27 mouse cellular contexts compared by ENCODE assay signal in the genomic region with DNA sequence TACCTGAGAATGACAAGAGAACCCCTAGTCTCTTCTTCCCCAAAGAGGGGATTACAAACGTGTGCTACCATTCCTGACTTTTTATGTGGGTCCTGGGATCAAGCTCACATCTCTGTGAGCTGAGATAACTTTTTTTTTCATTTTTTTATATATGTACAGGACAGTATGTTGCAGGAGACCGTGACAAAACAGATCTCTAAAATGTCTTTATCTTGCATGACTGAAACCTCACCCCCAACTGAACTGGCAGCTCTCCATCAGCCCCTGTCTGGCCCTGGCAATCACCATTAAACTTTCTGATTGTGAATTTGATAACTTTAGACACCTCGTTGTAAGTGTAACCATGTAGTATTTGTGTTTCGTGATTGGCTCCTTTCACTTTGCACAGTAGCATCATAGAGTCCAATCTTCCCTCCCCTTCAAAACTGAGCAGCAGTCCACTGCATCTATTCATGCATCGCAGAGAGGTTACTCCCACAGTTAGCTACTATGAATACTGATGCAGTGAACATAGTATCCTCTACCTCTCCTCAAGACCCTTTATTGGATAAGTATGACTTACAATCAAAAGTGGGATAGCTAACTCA. TPM values are rescaled to one million over a fixed set of nuclear protein-coding genes. Genes with fewer than 3 reads are reported as not detected.
DNase-seq lines count a peak whose midpoint lies in the region; ATAC-seq and TF ChIP-seq lines count a peak whose summit lies in the region.
"Had no signal": no experiment of that assay in that cellular context is flagged by ENCODE, and none has a peak within 500 bp of the region (broad histone marks: within the 10 kb centered on the region; RNA-seq: fewer than 3 reads in every experiment).

No protein-coding gene starts in this region.

- H3K4me3 ChIP-seq in liver, postnatal 0 days (ENCODE audit: low read depth, low read length), result no peak overlapping the region
- H3K4me3 ChIP-seq in liver, embryonic 11.5 days (ENCODE audit: low read depth, low read length), result no peak overlapping the region
- H3K4me3 ChIP-seq in MEL (ENCODE audit: control insufficient read depth in 1 of 2, insufficient read depth in 1 of 2, low read depth in 2 of 2, low read length in 2 of 2), result no peak overlapping the region
- no peak overlapping the region for H3K4me3 ChIP-seq in midbrain, embryonic 16.5 days (ENCODE audit: low read depth, low read length)
- H3K4me3 ChIP-seq: embryonic facial prominence, embryonic 10.5 days; embryonic facial prominence, embryonic 13.5 days; erythroblast, embryonic 14.5 days; forebrain, embryonic 12.5 days; forebrain, embryonic 15.5 days; heart, adult 2 months; heart, embryonic 10.5 days; heart, embryonic 13.5 days; hindbrain, embryonic 12.5 days; intestine, embryonic 15.5 days had no signal

- no peak for TF ChIP-seq POLR2A in MEL (IDR thresholded peaks at IDR 0.05; ENCODE audit: control insufficient read depth in 1 of 2, insufficient read depth in 1 of 2, low read depth in 1 of 2, low read length in 2 of 2, poor library complexity in 1 of 2)

- WGBS in liver, postnatal 0 days (ENCODE audit: insufficient replicate concordance), result 53% methylated on average over 5 of the region's 5 CpGs
- 75% methylated on average over 5 of the region's 5 CpGs for WGBS in liver, embryonic 11.5 days
- WGBS in midbrain, embryonic 16.5 days, result 80% methylated on average over 5 of the region's 5 CpGs

- H3K9me3 ChIP-seq in liver, postnatal 0 days (ENCODE audit: low read length), result no peaks in the 10 kb centered on the region
- no peaks in the 10 kb centered on the region for H3K9me3 ChIP-seq in liver, embryonic 11.5 days (ENCODE audit: control insufficient read depth, low read length)
- no peaks in the 10 kb centered on the region for H3K9me3 ChIP-seq in MEL (replicated peaks; ENCODE audit: insufficient read depth, low read length)
- no peaks in the 10 kb centered on the region for H3K9me3 ChIP-seq in midbrain, embryonic 16.5 days (replicated peaks; ENCODE audit: control insufficient read depth, low read length, poor library complexity, severe bottlenecking)
- H3K9me3 ChIP-seq: embryonic facial prominence, embryonic 10.5 days; embryonic facial prominence, embryonic 13.5 days; forebrain, embryonic 12.5 days; forebrain, embryonic 15.5 days; heart, embryonic 10.5 days; heart, embryonic 13.5 days; hindbrain, embryonic 12.5 days; intestine, embryonic 15.5 days had no signal

- no peaks in the 10 kb centered on the region for H3K27me3 ChIP-seq in liver, postnatal 0 days (ENCODE audit: insufficient read depth, low read length)
- H3K27me3 ChIP-seq in liver, embryonic 11.5 days (replicated peaks; ENCODE audit: control insufficient read depth, insufficient read depth, low read length), result no peaks in the 10 kb centered on the region
- H3K27me3 ChIP-seq in MEL (ENCODE audit: control insufficient read depth in 1 of 2, insufficient read depth in 2 of 2, low read length in 2 of 2), result no peaks in the 10 kb centered on the region; a peak in 1 of 4 replicates
- H3K27me3 ChIP-seq in midbrain, embryonic 16.5 days (ENCODE audit: control insufficient read depth, insufficient read depth, low read depth, low read length), result no peaks in the 10 kb centered on the region
- H3K27me3 ChIP-seq: embryonic facial prominence, embryonic 13.5 days; forebrain, embryonic 12.5 days; forebrain, embryonic 15.5 days; heart, embryonic 13.5 days; hindbrain, embryonic 12.5 days; intestine, embryonic 15.5 days had no signal

- no peaks in the 10 kb centered on the region for H3K36me3 ChIP-seq in liver, postnatal 0 days (replicated peaks; ENCODE audit: insufficient read depth, low read length)
- no peaks in the 10 kb centered on the region for H3K36me3 ChIP-seq in liver, embryonic 11.5 days (ENCODE audit: control insufficient read depth, insufficient read depth, low read length)
- peaks cover 0 to 6% of the 10 kb centered on the region in 2 experiments; a peak in 2 of 4 replicates for H3K36me3 ChIP-seq in MEL (ENCODE audit: control insufficient read depth in 1 of 2, insufficient read depth in 2 of 2, low read length in 2 of 2)
- H3K36me3 ChIP-seq in midbrain, embryonic 16.5 days (ENCODE audit: control insufficient read depth, insufficient read depth, low read length), result no peaks in the 10 kb centered on the region
- H3K36me3 ChIP-seq: embryonic facial prominence, embryonic 10.5 days; embryonic facial prominence, embryonic 13.5 days; forebrain, embryonic 12.5 days; forebrain, embryonic 15.5 days; heart, embryonic 10.5 days; heart, embryonic 13.5 days; hindbrain, embryonic 12.5 days; intestine, embryonic 15.5 days had no signal

- H3K79me2 ChIP-seq in MEL (ENCODE audit: control insufficient read depth, insufficient read depth, low read length, poor library complexity), result no peaks in the 10 kb centered on the region

- H3K27ac ChIP-seq in liver, postnatal 0 days (ENCODE audit: low read depth), result no peak overlapping the region
- no peak overlapping the region for H3K27ac ChIP-seq in liver, embryonic 11.5 days (ENCODE audit: low read depth, low read length)
- H3K27ac ChIP-seq in MEL (ENCODE audit: control insufficient read depth, low read depth, low read length), result no peak overlapping the region
- H3K27ac ChIP-seq in midbrain, embryonic 16.5 days (ENCODE audit: low read length), result no peak overlapping the region
- H3K27ac ChIP-seq: embryonic facial prominence, embryonic 10.5 days; embryonic facial prominence, embryonic 13.5 days; forebrain, embryonic 12.5 days; forebrain, embryonic 15.5 days; heart, embryonic 10.5 days; heart, embryonic 13.5 days; hindbrain, embryonic 12.5 days; intestine, embryonic 15.5 days had no signal

- ATAC-seq in liver, postnatal 0 days, result no peak
- no peak for ATAC-seq in liver, embryonic 11.5 days (replicated peaks; ENCODE audit: low FRiP score)
- ATAC-seq in megakaryocyte-erythroid progenitor cell, adult 5-6 weeks (replicated peaks; ENCODE audit: low FRiP score, low TSS enrichment, poor library complexity, severe bottlenecking), result peak; percentile 83
- ATAC-seq in midbrain, embryonic 16.5 days, result no peak
- ATAC-seq: activated CD4-positive, CD25-positive, alpha-beta regulatory T cell, adult 4 months; CD4-positive, CD25-positive, alpha-beta regulatory T cell, adult 4 months; forebrain, embryonic 15.5 days; hindbrain, embryonic 16.5 days; intestine, embryonic 15.5 days had no signal

- DNase-seq in liver, postnatal 0 days, result no peak
- no peak for DNase-seq in liver, embryonic 11.5 days (ENCODE audit: low spot score)
- DNase-seq in MEL (ENCODE audit: low read depth, low spot score), result peak; percentile 38
- no peak for DNase-seq in Muller cell, postnatal 12 days (ENCODE audit: inconsistent ontology term)
- DNase-seq: adrenal gland, adult 8-10 months; adrenal gland, postnatal 25 days; cerebellum, adult 11-12 months; cerebellum, adult 8-10 months; cerebellum, postnatal 10 days; embryo, embryonic 11 days; gastrocnemius, postnatal 25 days; heart, adult 2 months; heart, postnatal 14 days had no signal

- no peak for TF ChIP-seq CTCF in liver, postnatal 0 days (IDR thresholded peaks at IDR 0.05; ENCODE audit: low read depth)
- TF ChIP-seq CTCF in MEL (IDR thresholded peaks at IDR 0.05 in 2 of 3, conservative IDR thresholded peaks at IDR 0.05 in 1 of 3; ENCODE audit: control insufficient read depth in 1 of 3, insufficient read depth in 1 of 3, low read depth in 2 of 3, low read length in 3 of 3, poor library complexity in 1 of 3, severe bottlenecking in 1 of 3), result no peak

- TF ChIP-seq RAD21 in MEL (IDR thresholded peaks at IDR 0.05; ENCODE audit: low read depth, low read length), result no peak

- no peaks in the 10 kb centered on the region for H3K4me1 ChIP-seq in liver, postnatal 0 days (ENCODE audit: insufficient read depth)
- no peaks in the 10 kb centered on the region; the same call in 1 of the 2 replicates for H3K4me1 ChIP-seq in liver, embryonic 11.5 days (replicated peaks; ENCODE audit: control insufficient read depth, insufficient read depth, low read length)
- H3K4me1 ChIP-seq in MEL (ENCODE audit: control insufficient read depth in 1 of 2, insufficient read depth in 2 of 2, low read length in 2 of 2), result peaks cover 0 to 3% of the 10 kb centered on the region in 2 experiments; a peak in 3 of 4 replicates
- H3K4me1 ChIP-seq in midbrain, embryonic 16.5 days (ENCODE audit: control insufficient read depth, insufficient read depth, low read length), result no peaks in the 10 kb centered on the region
- H3K4me1 ChIP-seq: embryonic facial prominence, embryonic 10.5 days; embryonic facial prominence, embryonic 13.5 days; forebrain, embryonic 12.5 days; forebrain, embryonic 15.5 days; hindbrain, embryonic 12.5 days; intestine, embryonic 15.5 days had no signal

- TF ChIP-seq EP300 in liver, postnatal 0 days (IDR thresholded peaks at IDR 0.05; ENCODE audit: low read depth), result peak; percentile 83
- peak; percentile 64 to 80 for TF ChIP-seq EP300 in MEL (IDR thresholded peaks at IDR 0.05; ENCODE audit: low read depth in 1 of 2, low read length in 2 of 2)

- no peak overlapping the region for H3K9ac ChIP-seq in liver, postnatal 0 days (replicated peaks)
- no peak overlapping the region for H3K9ac ChIP-seq in liver, embryonic 11.5 days (ENCODE audit: low read depth, low read length)
- no peak overlapping the region for H3K9ac ChIP-seq in MEL (ENCODE audit: control insufficient read depth, low read depth, low read length, poor library complexity, severe bottlenecking)
- H3K9ac ChIP-seq in midbrain, embryonic 16.5 days (ENCODE audit: low read depth, low read length), result no peak overlapping the region
- H3K9ac ChIP-seq: embryonic facial prominence, embryonic 13.5 days; forebrain, embryonic 12.5 days; forebrain, embryonic 15.5 days; heart, embryonic 13.5 days; hindbrain, embryonic 12.5 days; intestine, embryonic 15.5 days had no signal

- no peak overlapping the region for H3K4me2 ChIP-seq in liver, postnatal 0 days (ENCODE audit: low read depth, low read length)
- H3K4me2 ChIP-seq in liver, embryonic 11.5 days, result no peak overlapping the region
- no peak overlapping the region for H3K4me2 ChIP-seq in midbrain, embryonic 16.5 days (ENCODE audit: low read length)
- H3K4me2 ChIP-seq: embryonic facial prominence, embryonic 13.5 days; forebrain, embryonic 12.5 days; forebrain, embryonic 15.5 days; heart, embryonic 13.5 days; hindbrain, embryonic 12.5 days; intestine, embryonic 15.5 days had no signal

TF ChIP-seq in MEL, 35 proteins besides CTCF, POLR2A, EP300 and RAD21 (continues in another document):
- TF ChIP-seq ELF1 (IDR thresholded peaks at IDR 0.05; ENCODE audit: low read depth, low read length) (no peak), KAT2A (conservative IDR thresholded peaks at IDR 0.05; ENCODE audit: low read depth, low read length) (no peak)

RNA-seq across cellular contexts. Expression of a gene that starts 17.5 kb away (rescaled TPM):
- 6.1 and 6.9 TPM in 2 replicates for polyA plus RNA-seq in liver, postnatal 0 days (2015; fragmentation: Nextera tagmentation; extraction: Ambion mirVana)
- polyA plus RNA-seq in liver, embryonic 11.5 days (2014; fragmentation: Nextera tagmentation; extraction: Ambion mirVana), result 13.2 and 14.5 TPM in 2 replicates
- not detected in 2 replicates for total RNA-seq in MEL (2012; rRNA removed)
- under 1 TPM in 1 of 2 experiments, not detected in 1; 0.36 TPM for polyA plus RNA-seq in MEL (2012; ENCODE audit: insufficient read depth in 1 of 2, insufficient read length in 2 of 2, low read depth in 1 of 2, low replicate concordance in 2 of 2, missing spikeins in 1 of 2)
- total RNA-seq in megakaryocyte-erythroid progenitor cell, adult 5-6 weeks (2014; fragmentation: Nextera tagmentation), result 1.0 and 4.6 TPM in 2 replicates
- total RNA-seq in megakaryocyte-erythroid progenitor cell, adult 5-6 weeks (2017), result 6.0 and 8.3 TPM in 2 replicates
- 74.0 and 82.4 TPM in 2 replicates for polyA plus RNA-seq in midbrain, embryonic 16.5 days (2015; fragmentation: Nextera tagmentation; extraction: Ambion mirVana)
